Mouse (Mus musculus): ENCODE measurements around the gene Gdpd4. TPM values are rescaled to one million over a fixed set of nuclear protein-coding genes. Genes with fewer than 3 reads are reported as not detected.

Gdpd4 gene
- total and polyA plus RNA-seq, 3 experiments, result not detected

DNA sequence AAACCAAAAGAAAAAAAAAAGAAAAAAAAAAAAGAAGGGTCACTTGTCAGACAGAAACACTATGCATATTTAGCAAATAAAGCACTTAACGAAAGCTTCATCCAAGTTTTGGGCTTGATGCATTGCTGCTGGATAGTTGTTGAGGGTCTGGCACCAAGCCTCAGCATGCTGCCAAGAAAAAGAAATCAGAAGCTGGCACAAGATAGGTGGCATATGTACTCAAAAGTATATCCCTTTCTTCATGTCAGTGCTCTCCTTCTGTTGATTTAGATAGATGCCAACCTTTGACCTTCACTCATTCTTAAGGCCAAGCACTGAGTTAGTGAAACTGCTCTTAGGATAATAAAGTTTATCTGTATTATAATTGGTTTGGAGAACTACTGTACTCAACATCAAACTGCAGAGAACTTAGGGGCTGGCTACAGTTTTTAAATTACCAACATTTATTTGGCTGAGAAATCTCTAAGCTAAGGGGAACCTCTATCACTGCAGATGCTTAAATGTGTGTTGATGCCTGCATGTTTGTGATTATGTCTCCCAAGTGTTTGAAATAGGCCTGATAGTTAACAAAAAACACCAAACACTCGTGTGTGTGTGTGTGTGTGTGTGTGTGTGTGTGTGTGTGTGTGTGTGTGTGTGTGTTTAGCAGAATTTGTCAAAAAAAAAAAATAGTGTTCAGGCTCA, 4.8 kb upstream of the Gdpd4 start:
- no peak overlapping the region for H3K27ac ChIP-seq (ENCODE audit: control insufficient read depth, low read depth, low read length)
- no peaks in the 10 kb centered on the region for H3K79me2 ChIP-seq (ENCODE audit: control insufficient read depth, insufficient read depth, low read length, poor library complexity)
- no peaks in the 10 kb centered on the region for H3K36me3 ChIP-seq (ENCODE audit: control insufficient read depth in 1 of 2, insufficient read depth in 2 of 2, low read length in 2 of 2)
- no peak overlapping the region for H3K4me3 ChIP-seq (ENCODE audit: control insufficient read depth in 1 of 2, insufficient read depth in 1 of 2, low read depth in 2 of 2, low read length in 2 of 2)
- no peak overlapping the region for H3K9ac ChIP-seq (ENCODE audit: control insufficient read depth, low read depth, low read length, poor library complexity, severe bottlenecking)
- no peaks in the 10 kb centered on the region for H3K4me1 ChIP-seq (ENCODE audit: control insufficient read depth in 1 of 2, insufficient read depth in 2 of 2, low read length in 2 of 2)
- no peaks in the 10 kb centered on the region for H3K9me3 ChIP-seq (replicated peaks; ENCODE audit: insufficient read depth, low read length)
- DNase-seq (ENCODE audit: low read depth, low spot score), result no peak
- H3K27me3 ChIP-seq (ENCODE audit: control insufficient read depth in 1 of 2, insufficient read depth in 2 of 2, low read length in 2 of 2), result no peaks in the 10 kb centered on the region
- TF ChIP-seq USF2 (IDR thresholded peaks at IDR 0.05; ENCODE audit: borderline replicate concordance in 1 of 2, insufficient read depth in 1 of 2, low read depth in 1 of 2, low read length in 2 of 2), result no peak
- TF ChIP-seq MAX (IDR thresholded peaks at IDR 0.05; ENCODE audit: low read length), result no peak
- TF ChIP-seq MEF2A (IDR thresholded peaks at IDR 0.05; ENCODE audit: extremely low read depth, insufficient replicate concordance, low read depth, low read length, poor library complexity, severe bottlenecking), result no peak

DNA sequence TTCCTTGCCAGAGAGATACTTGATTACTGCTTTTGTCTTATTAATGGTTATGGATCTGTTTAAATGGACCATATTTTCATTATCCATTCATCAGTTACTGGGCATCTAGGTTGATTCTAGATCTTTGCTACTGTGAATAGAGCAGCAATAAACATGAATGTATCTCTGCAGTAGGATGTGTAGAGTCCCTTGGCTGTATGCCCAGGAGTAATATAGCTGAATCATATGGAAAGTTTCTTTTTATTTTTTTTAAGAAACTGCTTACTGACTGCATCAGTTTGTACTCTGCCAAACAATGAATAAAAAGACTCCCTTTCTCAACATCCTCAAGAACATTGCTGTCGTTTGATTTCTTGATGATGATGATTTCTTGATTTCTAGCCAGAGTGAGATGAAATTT, 6.1 kb downstream of the Gdpd4 start:
- Histone ChIP-seq H3K9me3 (replicated peaks; ENCODE audit: insufficient read depth, low read length) (no peaks in the 10 kb centered on the region), H3K27me3 (ENCODE audit: control insufficient read depth in 1 of 2, insufficient read depth in 2 of 2, low read length in 2 of 2) (no peaks in the 10 kb centered on the region; a peak in 2 of 4 replicates), H3K4me1 (ENCODE audit: control insufficient read depth in 1 of 2, insufficient read depth in 2 of 2, low read length in 2 of 2) (no peaks in the 10 kb centered on the region), H3K4me3 (ENCODE audit: control insufficient read depth in 1 of 2, insufficient read depth in 1 of 2, low read depth in 2 of 2, low read length in 2 of 2) (no peak overlapping the region), H3K36me3 (ENCODE audit: control insufficient read depth in 1 of 2, insufficient read depth in 2 of 2, low read length in 2 of 2) (peaks cover 0 to 7% of the 10 kb centered on the region in 2 experiments; a peak in 2 of 4 replicates), H3K9ac (ENCODE audit: control insufficient read depth, low read depth, low read length, poor library complexity, severe bottlenecking) (no peak overlapping the region), H3K79me2 (ENCODE audit: control insufficient read depth, insufficient read depth, low read length, poor library complexity) (no peaks in the 10 kb centered on the region), H3K27ac (ENCODE audit: control insufficient read depth, low read depth, low read length) (no peak overlapping the region)
- TF ChIP-seq ETS1 (IDR thresholded peaks at IDR 0.05; ENCODE audit: low read depth, low read length) (peak; percentile 41; the same call in 1 of the 2 replicates), USF1 (IDR thresholded peaks at IDR 0.05; ENCODE audit: low read depth, low read length) (no peak), ZNF384 (IDR thresholded peaks at IDR 0.05; ENCODE audit: low read depth, low read length) (peak; percentile 89), EP300 (IDR thresholded peaks at IDR 0.05; ENCODE audit: low read depth in 1 of 2, low read length in 2 of 2) (peak; percentile 30 to 70; a peak in 2 of 4 replicates)
- peak; percentile 85 for DNase-seq (ENCODE audit: low read depth, low spot score)

DNA sequence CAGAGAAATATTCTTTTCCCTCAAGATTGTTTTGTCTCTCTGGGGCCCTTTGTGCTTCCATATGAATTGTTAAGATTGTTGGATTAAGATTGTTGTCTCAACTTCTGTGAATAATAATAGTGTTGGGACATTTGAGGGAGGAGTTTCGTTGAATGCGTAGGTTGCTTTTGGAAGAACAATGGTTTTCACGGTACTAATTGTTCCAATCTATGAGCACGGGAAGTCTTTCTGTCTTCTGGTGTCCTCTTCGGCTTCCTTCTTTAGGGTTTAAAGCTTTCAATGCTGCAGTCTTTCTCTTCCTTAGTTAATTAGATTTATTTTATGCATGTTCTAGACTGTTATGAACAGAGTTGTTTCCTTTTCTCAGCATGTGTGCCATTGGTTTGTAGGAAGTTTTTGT, 7.2 kb downstream of the Gdpd4 start:
- no peak for TF ChIP-seq TCF12 (IDR thresholded peaks at IDR 0.05; ENCODE audit: low read depth, low read length)
- TF ChIP-seq NRF1 (IDR thresholded peaks at IDR 0.05; ENCODE audit: insufficient read depth, low read depth, low read length, poor library complexity, severe bottlenecking), result no peak
- TF ChIP-seq KAT2A (conservative IDR thresholded peaks at IDR 0.05; ENCODE audit: low read depth, low read length), result no peak
- no peak for TF ChIP-seq GATA1 (IDR thresholded peaks at IDR 0.05; ENCODE audit: low read depth, low read length)
- no peak for TF ChIP-seq HCFC1 (IDR thresholded peaks at IDR 0.05; ENCODE audit: low read depth, low read length)
- no peak for TF ChIP-seq MAX (IDR thresholded peaks at IDR 0.05; ENCODE audit: low read length)
- no peak for TF ChIP-seq ZKSCAN1 (IDR thresholded peaks at IDR 0.05; ENCODE audit: low read depth, low read length)
- no peak for TF ChIP-seq POLR2AphosphoS2 (IDR thresholded peaks at IDR 0.05; ENCODE audit: low read length)
- no peak for TF ChIP-seq MXI1 (IDR thresholded peaks at IDR 0.05; ENCODE audit: low read depth, low read length)
- no peak for TF ChIP-seq MYC (IDR thresholded peaks at IDR 0.05; ENCODE audit: low read depth, low read length)
- no peak for TF ChIP-seq SMC3 (IDR thresholded peaks at IDR 0.05; ENCODE audit: low read depth, low read length)
- TF ChIP-seq CHD1 (IDR thresholded peaks at IDR 0.05; ENCODE audit: low read depth, low read length), result no peak
- TF ChIP-seq SIN3A (IDR thresholded peaks at IDR 0.05; ENCODE audit: low read length), result no peak
- TF ChIP-seq CHD2 (IDR thresholded peaks at IDR 0.05; ENCODE audit: low read length), result no peak
- TF ChIP-seq USF2 (IDR thresholded peaks at IDR 0.05; ENCODE audit: borderline replicate concordance in 1 of 2, insufficient read depth in 1 of 2, low read depth in 1 of 2, low read length in 2 of 2), result no peak
- TF ChIP-seq ZC3H11A (IDR thresholded peaks at IDR 0.05; ENCODE audit: low read depth, low read length), result no peak
- Histone ChIP-seq H3K4me3 (ENCODE audit: control insufficient read depth in 1 of 2, insufficient read depth in 1 of 2, low read depth in 2 of 2, low read length in 2 of 2) (no peak overlapping the region), H3K4me1 (ENCODE audit: control insufficient read depth in 1 of 2, insufficient read depth in 2 of 2, low read length in 2 of 2) (no peaks in the 10 kb centered on the region), H3K27me3 (ENCODE audit: control insufficient read depth in 1 of 2, insufficient read depth in 2 of 2, low read length in 2 of 2) (no peaks in the 10 kb centered on the region; a peak in 2 of 4 replicates), H3K36me3 (ENCODE audit: control insufficient read depth in 1 of 2, insufficient read depth in 2 of 2, low read length in 2 of 2) (peaks cover 0 to 7% of the 10 kb centered on the region in 2 experiments; a peak in 2 of 4 replicates), H3K9ac (ENCODE audit: control insufficient read depth, low read depth, low read length, poor library complexity, severe bottlenecking) (no peak overlapping the region), H3K79me2 (ENCODE audit: control insufficient read depth, insufficient read depth, low read length, poor library complexity) (no peaks in the 10 kb centered on the region), H3K27ac (ENCODE audit: control insufficient read depth, low read depth, low read length) (no peak overlapping the region), H3K9me3 (replicated peaks; ENCODE audit: insufficient read depth, low read length) (no peaks in the 10 kb centered on the region)
- no peak for DNase-seq (ENCODE audit: low read depth, low spot score)
